Mouse (Mus musculus) gonadal fat pad, adult 2 months (tissue): Measurements from ENCODE around the gene Ypel3. TPM values are rescaled to one million over a fixed set of nuclear protein-coding genes. Genes with fewer than 3 reads are reported as not detected.
"Not testable (repeated sequence)": the region's sequence is repeated elsewhere in the genome, so short reads cannot be mapped to it uniquely, and the experiment has no call there.

ENCODE experiments used
- DNase-seq: peaks from one replicate; pipeline ENCODE4 v3.0.0-alpha.2; 2012; ENCODE audit warnings: low read depth
- polyA plus RNA-seq: library from polyadenylated mRNA; depleted of rRNA; stranded (reverse); fragments of >200 nt; gene quantifications from 2 replicates; pipeline ENCODE4 v1.2.3, GENCODE M21; 2012

The Ypel3 gene
- polyA plus RNA-seq, 1 experiment: 212 TPM

DNA sequence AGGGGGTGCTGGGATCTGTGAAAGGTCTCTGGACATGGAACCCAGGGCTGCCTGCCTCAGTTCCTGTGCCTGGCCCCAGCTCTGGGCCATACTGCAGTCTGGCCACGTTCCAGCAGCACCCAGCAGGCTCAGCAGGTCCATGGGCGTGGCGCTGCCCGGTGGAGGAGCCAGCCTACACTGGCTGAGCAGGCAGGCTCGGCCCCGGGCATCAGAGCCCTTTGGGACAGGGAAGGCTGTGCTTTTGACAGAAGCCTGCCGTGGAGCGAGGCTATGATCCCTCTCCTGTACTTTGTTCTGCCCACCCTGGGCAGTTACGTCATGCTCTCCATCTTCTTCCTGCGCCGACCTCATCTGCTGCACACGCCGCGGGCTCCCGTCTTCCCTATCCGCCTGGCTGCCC, 10.6 kb upstream of the Ypel3 start, which contains the start of gene Gdpd3:
Gdpd3 (plus strand) TSS at position 134 of the 400 bp plus-strand sequence.
- no peak for DNase-seq

DNA sequence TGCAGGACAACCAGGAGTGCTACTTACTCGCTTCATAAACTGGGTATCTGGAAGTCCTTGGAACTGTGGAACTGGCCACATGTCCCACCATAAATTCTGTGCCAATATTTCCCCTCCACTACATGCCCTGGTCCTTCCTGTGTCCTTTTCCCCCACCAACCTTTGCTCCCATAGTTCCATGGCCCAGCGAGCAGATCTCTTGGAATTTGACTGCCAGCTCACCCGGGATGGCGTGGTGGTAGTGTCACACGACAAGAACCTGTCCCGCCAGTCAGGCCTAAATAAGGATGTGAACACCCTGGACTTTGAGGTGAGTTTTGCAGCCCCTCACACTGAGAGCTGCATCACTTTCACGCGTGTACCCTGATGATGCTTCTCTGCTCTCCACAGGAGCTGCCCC, 9.8 kb upstream of the Ypel3 start:
- no peak for DNase-seq

DNA sequence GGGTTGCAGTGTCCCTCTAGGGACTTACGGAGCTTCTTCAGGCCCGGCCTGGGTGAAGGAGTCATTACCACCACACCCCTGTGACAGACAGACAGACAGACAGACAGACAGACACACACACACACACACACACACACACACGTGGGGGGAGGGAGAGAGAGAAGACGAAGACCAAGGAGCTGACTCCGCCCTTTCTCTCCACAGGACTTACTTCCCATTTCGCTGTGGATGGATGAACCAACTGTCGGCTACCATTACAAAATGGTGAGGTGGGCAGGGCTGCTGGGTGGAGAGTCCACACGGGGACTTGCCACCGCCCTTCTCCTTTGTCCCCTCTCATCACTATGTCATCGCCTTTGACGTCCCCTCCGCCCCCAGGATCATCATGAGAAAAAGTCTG, 6.0 kb upstream of the Ypel3 start:
- no peak for DNase-seq

- DNase-seq: no peak
Observed at GRCm38 (mm10) chr7:126773351-126773750, 3.4 kb upstream of the Ypel3 start.

DNA sequence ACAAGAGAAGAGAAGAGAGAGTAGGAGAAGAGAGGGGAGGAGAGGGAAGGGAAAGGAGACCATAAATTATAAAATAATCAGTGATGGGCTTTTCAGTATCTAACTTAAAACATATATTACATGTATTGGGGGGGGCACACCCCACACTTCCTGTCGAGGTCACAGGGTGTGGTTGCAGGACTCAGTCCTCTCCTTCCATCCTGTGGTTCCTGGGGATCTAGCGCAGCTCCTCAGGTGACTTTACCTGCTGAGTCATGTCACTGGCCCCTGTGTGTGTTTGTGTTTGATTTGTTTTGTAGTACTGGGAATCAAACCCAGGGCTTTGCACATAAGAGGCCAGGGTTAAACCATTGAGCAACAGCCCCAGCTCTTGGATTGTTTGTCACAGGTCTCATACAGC, 2.3 kb upstream of the Ypel3 start:
- no peak for DNase-seq

GRCm38 (mm10) chr7:126775185-126775977, 1.4 kb upstream of the Ypel3 start:
- DNase-seq: no peak

- no peak for DNase-seq
Observed at GRCm38 (mm10) chr7:126775978-126776234, 849 bp upstream of the Ypel3 start.

DNA sequence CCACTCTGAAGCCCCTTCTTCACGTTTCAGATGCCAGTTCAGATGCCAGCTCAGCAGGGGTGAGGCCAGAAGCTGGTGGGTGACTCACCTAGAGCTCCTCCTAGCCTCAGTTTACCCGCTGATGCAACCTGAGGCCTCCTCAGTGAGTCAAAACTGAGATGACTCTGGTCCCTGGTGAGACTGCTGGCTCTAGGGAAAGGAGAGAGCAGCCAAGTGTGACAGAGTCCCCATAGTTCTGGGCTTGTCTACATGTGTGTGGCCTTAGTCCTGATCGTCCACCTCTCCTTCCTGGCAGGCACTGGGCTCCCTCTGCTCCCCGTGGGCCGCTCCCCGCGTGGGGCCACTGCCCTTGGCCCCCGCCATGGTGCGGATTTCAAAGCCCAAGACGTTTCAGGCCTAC, 721 bp downstream of the Ypel3 start:
- DNase-seq: no peak

DNA sequence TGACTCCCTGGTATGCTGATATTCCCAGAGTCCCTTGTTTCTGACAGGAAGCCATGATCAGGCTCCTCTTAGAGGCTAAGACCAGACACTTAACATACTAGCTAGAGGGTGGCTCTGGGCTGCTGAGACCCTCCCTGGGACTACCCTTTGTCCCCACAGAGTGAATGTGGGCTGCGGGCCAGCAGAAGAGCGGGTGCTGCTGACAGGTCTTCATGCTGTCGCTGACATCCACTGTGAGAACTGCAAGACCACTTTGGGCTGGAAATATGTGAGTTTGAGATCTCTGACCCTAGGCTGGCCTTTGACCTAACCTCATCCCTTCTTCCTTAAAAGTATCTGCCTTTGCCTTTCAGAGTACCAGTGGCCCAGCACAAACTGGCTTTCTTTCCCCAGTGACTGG, 1.4 kb downstream of the Ypel3 start:
- no peak for DNase-seq

DNA sequence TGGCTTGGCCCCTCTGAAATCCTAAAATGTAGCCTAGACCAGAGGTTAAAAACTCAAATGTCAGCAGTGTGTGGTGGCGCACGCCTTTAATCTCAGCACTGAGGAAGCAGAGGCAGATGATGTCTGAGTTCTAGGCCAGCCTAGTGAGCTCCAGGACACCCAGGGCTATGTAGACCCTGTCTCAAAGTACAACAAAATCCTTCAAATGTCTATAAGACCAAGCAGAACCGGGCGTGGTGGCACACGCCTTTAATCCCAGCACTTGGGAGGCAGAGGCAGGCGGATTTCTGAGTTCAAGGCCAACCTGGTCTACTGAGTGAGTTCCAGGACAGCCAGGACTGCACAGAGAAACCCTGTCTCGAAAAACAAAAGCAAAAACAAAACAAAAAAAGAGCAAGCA, 2.3 kb downstream of the Ypel3 start:
- DNase-seq: not testable (repeated sequence)

- no peak for DNase-seq
Observed at GRCm38 (mm10) chr7:126779983-126780970, 3.5 kb downstream of the Ypel3 start.

DNA sequence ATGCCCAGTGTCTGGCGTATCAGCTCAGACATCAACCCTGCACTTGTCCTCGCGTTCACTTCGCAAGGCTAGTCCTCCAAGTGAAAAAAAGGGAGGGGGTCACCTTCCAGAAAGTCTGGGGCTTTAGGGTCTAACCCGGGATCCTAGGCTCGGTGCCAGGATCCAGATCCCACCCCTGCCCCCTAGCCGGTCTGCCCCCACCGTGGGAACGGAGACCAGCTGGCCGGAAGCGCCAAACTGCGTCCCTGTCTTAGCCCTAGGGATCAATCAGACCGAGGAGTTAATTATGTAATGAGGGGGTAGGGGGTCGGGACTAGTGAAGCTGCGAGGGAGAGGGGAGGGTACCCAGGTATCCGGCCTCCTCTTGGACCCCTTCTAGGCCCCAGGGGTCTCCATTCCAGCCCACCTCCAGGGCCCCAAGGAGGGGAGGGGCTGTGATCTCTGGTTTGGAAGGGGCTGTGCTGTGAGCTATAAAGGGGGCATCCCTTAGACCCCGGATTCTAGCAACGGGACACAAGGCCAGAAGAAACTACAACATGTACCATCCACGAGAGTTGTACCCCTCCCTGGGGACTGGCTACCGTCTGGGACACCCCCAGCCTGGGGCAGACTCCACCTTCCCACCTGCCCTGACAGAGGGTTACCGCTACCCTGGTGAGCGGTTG, 4.3 kb downstream of the Ypel3 start, which contains the start of gene Tbx6:
Tbx6 (plus strand) TSS at position 513 of the 665 bp plus-strand sequence.
- no peak for DNase-seq

DNA sequence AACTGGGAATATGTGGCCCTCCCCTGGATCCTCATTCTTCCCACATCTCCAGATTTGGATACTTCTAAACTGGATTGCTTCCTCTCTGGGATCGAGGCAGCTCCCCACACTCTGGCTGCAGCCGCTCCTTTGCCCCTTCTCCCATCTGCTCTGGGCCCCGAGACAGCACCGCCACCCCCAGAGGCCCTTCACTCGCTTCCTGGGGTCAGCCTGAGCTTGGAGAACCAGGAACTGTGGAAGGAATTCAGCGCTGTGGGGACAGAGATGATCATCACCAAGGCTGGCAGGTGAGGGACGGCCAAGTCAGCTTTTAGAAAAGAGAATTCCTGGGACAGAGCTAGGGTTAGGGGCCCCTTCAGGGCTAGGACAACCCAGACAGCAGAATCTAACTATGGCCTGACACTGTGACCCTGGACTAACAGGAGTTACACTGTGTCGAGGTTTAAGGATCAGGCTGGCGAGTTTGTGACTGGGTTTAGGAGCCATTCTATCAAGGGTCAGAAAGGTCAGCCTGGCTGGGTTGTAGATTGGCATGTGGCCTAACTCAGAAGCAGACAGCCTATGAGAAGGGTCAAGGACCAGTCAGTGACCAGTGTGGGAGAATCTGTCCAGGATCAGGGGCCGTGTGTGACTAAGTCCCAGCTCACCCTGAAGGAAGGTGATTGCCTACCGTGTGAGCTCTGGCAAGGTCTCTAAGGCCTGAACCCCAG, 5.1 kb downstream of the Ypel3 start:
- no peak for DNase-seq

- DNase-seq: no peak
Observed at GRCm38 (mm10) chr7:126782693-126783092, 5.9 kb downstream of the Ypel3 start.

DNA sequence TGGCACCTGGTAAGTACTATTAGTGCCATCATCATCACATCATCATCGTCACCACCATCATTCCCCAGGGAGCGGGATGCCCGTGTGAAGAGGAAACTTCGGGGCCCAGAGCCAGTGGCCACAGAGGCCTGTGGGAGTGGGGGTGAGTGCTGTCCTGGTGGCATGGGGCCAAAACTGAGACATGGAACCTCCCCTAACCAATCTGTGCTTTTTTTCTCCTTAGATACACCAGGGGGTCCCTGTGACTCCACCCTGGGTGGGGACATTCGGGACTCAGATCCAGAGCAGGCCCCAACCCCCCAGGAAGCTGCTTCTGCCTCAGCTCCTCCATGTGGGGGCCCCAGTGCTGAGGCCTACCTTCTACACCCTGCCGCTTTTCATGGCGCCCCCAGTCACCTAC, 7.7 kb downstream of the Ypel3 start:
- no peak for DNase-seq

- no peak for DNase-seq
Observed at GRCm38 (mm10) chr7:126785056-126785455, 8.3 kb downstream of the Ypel3 start.

- no peak for DNase-seq
Observed at GRCm38 (mm10) chr7:126786142-126786541, 9.4 kb downstream of the Ypel3 start.

DNA sequence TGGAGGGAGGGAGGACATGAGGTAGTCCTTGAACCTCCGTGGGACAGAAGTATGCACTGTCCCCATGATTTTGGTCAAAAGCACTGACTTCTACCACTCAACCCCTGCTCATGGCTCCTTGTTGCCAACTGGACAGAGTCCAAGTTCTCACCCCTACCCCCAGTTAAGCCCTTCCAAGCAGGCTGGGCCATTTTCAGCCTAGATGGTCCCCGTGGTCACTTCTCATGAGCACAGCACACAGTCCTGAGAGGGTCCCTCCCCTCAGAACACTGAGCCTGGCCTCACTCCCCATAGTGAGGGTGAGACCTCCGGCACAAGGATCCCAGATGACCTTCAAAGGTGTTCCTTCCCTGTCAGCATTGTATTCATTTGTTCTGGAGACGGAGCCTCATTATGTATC, 12.4 kb downstream of the Ypel3 start:
- DNase-seq: no peak

- DNase-seq: no peak
Observed at GRCm38 (mm10) chr7:126791851-126792720, 15.3 kb downstream of the Ypel3 start, which contains the start of gene Ppp4c. TSS of gene Ppp4c (minus strand) at chr7:126792496.

DNA sequence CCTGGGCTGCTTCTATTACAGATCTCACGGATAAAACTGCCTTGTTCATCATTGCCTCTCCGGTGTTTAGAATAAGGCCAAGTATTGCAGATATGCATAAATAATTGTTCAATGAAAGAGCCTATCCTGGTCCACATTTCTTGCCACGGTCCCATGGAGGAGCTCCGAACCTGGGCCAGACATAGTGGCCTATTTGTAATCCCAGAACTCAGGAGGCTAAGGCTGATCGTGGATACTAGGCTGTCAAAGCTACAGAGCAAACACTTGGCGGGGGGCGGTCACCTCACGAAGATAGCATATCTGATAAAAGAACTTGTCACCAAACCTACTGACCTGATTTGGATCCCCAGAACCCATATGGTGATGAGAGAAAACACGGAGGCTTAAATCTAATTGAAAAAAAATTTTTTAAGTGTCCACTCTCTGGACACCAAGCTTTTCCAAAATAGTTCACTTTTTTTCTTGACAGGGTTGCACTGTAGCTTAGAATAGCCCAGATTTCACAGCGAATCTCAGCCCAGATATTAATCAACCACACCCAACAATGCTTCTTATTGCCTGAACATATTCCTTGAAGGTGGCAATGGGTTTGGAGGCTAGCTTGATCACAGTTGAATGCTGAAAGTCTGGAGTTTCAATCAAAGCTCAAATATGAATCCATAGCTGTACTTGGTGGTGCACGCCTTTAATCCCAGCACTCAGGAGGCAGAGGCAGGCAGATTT, 16.1 kb downstream of the Ypel3 start:
- DNase-seq: no peak
